Mouse (Mus musculus) left cerebral cortex, postnatal 25 days (tissue): ENCODE data around the gene Ccm2l. TPM values are rescaled to one million over a fixed set of nuclear protein-coding genes. Genes with fewer than 3 reads are reported as not detected.
A peak's percentile ranks its signal among the peaks of the same experiment; 100 is the strongest.

Experiments
- DNase-seq, 2 experiments: peaks; one replicate each; pipeline ENCODE4 v3.0.0; 2022; ENCODE audit warnings: low spot score in 2 of 2, mixed read lengths in 1 of 2
- intact Hi-C: fragments of 180-260 bp; cut with DNase I; formaldehyde crosslinking; loops from one replicate; pipeline ENCODE4 v1.15.1; 2025
- total RNA-seq, 2 experiments: library from RNA; stranded (reverse); gene quantifications; 2 replicates each; pipeline ENCODE4 v1.2.3; 2021

The Ccm2l gene
- 1 to 10 TPM; 4.9 to 5.5 TPM for total RNA-seq

- intact Hi-C loops = no loop called here
- no peak for DNase-seq
Measured at GRCm38 (mm10) chr2:153065747-153066508, at the start of gene Ccm2l. Gene Ccm2l (plus strand): TSS chr2:153065955.

GRCm38 (mm10) chr2:153016786-153017185, 49.0 kb upstream of the Ccm2l start:
- DNase-seq = no peak
- intact Hi-C loops = loop anchor here (5.0 kb wide), 1 partner anchor 104 kb away; the partner anchor contains the start of gene Mylk2

- intact Hi-C loops = loop anchor here (5.0 kb wide), 1 partner anchor 107 kb away; the partner anchor contains the start of gene Mylk2
- no peak for DNase-seq
Measured at GRCm38 (mm10) chr2:153019355-153019754, 46.4 kb upstream of the Ccm2l start.

GRCm38 (mm10) chr2:153021163-153021562, 44.6 kb upstream of the Ccm2l start:
- intact Hi-C loops = no loop called here
- no peak for DNase-seq

GRCm38 (mm10) chr2:153022855-153023254, 42.9 kb upstream of the Ccm2l start:
- DNase-seq = peak in 1 of 2 experiments; percentile 79
- intact Hi-C loops = no loop called here

GRCm38 (mm10) chr2:153026052-153026451, 39.7 kb upstream of the Ccm2l start:
- intact Hi-C loops = no loop called here
- DNase-seq = no peak

- intact Hi-C loops = no loop called here
- DNase-seq = no peak
Measured at GRCm38 (mm10) chr2:153027501-153027900, 38.3 kb upstream of the Ccm2l start.

DNA sequence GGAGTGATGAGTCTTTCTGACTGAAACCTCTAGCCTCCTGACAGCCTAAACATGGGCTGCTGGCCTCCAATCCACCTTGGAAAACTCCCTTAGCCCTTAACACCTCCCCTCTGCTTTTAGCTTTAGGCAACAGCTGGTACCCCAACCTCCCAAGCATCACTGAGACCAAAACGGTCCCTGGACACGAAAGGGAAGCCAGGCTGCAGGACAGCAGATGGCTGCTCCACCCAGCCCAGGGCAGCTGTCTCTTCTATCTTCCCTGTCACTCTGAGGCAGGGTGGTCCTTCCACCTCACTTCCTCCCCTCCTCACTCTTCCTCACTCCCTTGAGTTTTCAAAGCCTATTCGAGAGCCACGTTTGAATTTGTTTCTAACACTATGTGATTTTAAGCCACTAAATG, 35.3 kb upstream of the Ccm2l start:
- intact Hi-C loops = no loop called here
- no peak for DNase-seq

DNA sequence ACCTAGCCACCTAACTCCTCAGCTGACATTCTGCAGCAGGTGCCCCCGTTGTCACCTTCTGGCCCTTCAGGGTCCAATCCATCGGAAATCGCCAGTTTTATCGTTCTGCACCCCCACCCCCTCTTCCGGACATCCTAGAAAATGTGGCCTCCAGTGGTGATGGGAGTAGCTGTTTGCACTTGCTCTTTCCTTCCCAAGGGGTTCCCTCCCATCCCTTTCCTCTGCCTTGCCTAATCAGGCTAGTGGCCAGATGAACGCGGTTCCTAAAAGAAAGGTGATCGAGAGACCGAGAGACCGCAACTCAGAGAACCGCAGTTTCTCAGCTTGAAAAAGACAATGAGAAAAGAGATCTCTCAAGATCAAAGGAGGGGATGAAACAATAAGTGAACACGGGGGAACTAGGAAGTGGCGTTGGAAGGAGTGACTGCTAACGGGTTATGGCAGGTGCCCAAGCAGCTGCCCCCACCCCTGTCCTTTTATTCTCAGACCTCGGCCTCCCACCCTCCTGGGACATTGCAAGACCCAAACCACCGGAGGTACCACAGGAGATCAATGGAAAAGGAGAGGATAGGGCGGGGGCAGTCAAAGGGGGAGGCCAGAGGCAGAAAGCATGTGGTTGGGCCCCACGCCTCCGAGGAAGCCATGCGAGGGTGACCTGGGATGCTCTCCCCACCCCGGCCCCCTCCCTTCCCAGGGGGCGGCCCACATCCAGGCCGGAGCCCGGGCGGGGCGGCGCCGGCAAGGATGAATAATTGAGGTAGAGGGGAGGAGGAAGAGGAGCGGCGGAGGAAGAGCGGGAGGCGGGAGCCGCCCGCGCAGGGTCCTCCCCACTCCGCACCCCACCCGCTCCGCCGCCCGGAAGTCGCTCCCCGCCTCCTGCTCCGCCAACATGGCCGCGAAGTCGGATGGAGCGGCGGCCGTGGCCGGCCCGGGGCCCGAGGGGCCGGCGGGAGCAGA, 34.4 kb upstream of the Ccm2l start, which contains the start of gene Xkr7:
Xkr7 (plus strand) TSS at position 727 of the 957 bp plus-strand sequence.
- intact Hi-C loops = no loop called here
- peak in 1 of 2 experiments; percentile 38 for DNase-seq

GRCm38 (mm10) chr2:153032083-153032842, 33.5 kb upstream of the Ccm2l start:
- peak in 1 of 2 experiments; percentile 52 for DNase-seq
- intact Hi-C loops = no loop called here

- DNase-seq = no peak
- intact Hi-C loops = no loop called here
Measured at GRCm38 (mm10) chr2:153032973-153033372, 32.8 kb upstream of the Ccm2l start.

DNA sequence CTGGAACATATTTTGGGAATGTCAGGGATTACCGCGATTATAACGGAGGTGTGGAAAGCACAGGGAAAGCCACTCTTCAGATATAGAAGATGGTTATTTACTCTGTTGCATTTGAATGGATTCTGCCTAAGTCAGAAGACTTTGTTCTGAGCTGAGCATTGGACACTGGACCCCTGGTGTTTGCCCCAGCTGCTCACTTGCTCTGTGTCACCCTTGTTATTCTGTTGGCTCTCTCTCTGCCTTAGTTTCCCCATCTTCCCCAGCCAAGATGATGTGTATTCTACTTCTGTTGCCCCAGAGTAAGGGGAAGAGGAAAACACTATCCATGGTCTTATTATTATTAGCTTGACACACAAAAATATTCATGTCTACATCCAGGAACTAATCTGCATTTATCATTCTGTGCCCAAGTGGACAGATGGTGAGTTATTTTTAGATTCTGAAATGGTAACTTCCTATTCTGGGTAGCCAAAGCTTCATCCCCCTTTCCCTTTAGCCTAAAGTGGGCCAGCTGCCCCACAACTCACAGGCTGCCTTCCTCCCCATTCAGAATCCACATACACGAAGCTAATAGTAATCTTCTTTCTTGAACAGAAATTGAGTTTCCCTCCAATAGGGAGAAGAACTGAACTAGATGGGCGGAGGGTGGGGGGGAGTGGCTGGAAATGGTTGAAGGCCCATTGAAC, 32.1 kb upstream of the Ccm2l start:
- DNase-seq = peak in 1 of 2 experiments; percentile 47
- intact Hi-C loops = no loop called here

DNA sequence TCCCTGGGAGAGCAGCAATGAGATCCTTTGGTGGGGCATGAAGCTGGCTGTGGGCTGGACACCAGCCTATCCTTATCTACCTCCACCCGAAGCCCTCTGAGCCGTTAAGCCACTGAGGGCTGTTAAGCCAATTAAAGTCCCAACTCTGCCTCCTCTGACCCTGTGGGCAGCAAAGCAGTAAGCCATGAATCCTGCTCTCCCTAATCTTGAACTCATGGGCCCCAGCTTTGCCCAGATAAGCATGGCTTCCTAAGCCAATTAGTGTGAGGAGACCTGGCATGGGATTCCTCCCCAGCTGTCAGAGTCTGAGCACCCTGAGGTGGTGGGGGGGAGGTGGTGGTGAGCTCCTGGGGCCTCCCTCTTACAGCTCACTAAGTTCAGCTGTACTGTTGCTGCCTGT, 29.1 kb upstream of the Ccm2l start:
- DNase-seq = no peak
- intact Hi-C loops = no loop called here

DNA sequence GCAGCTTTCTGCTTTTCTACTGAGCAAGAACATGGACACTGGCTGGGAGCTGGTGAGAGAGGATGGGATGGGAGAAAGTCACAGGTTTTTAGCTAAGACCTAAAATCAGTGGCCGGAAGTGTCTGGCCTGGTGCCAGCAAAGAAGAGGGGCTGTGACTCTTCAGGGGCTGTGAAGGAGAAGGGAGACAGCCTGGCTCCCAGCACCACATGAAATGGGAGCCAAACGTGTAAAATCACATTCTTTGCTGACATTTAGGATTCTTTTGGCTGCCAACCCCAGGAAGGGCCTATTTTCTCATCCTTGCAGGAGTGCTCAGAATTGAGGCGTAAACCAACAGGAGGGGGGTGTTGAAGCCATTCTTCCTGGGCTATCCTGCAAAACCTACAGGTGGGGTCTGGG, 21.9 kb upstream of the Ccm2l start:
- intact Hi-C loops = no loop called here
- DNase-seq = peak in 1 of 2 experiments; percentile 53

GRCm38 (mm10) chr2:153045884-153046299, 19.9 kb upstream of the Ccm2l start:
- intact Hi-C loops = no loop called here
- DNase-seq = peak; percentile 56 to 86

DNA sequence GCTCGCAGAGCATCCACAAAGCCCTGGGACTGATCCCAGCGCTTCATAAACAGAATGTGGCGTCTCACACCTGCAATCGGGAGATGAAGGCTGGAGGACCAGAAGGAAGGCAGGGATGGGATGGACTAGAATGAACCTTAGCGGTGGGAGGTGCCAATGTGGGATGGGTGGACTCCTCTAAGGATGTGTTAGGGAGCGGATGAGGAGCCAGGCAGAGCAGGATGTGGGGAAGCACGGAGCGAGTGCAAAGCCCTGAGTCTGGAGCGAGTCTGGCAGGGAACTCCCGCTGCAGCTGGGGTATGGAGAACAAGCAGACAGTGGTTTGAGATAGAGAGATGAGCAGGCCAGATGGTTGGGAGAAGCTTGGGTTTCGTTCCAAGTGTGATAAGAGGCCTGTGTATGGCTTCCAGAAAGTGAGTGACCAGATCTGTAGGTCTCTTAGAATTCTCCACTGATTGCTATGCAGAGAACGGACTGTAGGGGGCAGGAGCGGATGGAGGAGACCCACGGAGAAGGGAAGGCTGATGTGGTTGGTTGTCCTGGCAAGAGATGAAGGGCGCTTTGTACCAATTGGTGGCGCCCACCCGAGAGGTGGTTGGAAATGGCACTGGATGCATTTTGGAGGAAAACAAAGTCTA, 17.8 kb upstream of the Ccm2l start:
- intact Hi-C loops = no loop called here
- peak in 1 of 2 experiments; percentile 74 for DNase-seq

DNA sequence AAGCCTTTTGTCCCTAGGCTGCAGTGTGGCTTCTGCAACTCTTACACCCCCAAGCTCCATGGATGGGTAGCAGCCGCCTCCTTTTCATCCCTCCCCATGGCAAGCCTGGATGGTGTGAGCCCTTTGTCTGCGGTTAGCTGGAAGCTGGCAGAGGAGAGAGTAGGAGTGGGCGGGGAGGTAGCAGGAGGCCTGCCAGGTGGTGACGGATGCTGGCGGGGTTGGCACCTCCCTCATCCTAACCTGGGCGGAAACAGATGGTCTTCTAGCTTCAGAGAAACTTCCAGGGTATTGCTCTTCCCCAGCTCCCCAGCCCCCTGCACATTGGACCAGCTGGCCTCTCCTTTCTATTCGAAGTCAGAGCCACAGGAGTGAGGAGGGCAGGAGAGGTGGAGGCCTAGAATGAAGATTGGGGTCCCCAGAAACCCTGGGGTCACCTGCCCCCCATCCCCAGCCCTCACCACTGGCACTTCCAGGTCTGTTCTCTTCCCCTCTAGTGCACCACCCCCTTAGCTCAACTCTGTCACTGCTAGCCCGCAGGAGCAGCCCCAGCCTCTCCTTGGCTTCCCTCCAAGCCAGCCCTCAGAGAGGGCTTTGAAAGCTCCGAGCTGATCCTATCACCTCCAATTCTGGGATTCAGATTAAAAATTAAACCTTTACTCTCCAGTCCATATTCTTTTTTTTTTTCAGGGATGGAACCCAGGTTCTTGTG, 16.3 kb upstream of the Ccm2l start:
- DNase-seq = peak; percentile 33 to 77
- intact Hi-C loops = no loop called here

DNA sequence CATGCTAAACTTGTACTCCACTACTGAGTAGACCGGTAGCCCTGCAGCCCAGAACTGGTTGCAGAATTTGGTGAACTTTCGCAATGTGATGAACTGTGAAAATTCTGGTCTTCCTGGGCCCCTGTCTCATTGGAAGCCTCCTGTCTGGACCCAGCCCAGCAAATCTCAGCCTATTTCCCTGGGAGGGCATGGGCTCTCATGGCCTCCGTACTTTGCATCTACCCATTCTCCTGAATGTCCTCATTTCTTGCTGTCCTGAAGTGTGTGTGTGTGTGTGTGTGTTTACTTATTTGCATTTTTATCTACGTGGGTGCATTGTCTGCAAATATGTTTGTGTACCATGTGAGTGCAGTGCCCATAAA, 15.8 kb upstream of the Ccm2l start:
- DNase-seq = no peak
- intact Hi-C loops = loop anchor here (10.0 kb wide), 1 partner anchor 135 kb away; the partner anchor contains the start of gene Mylk2
